Mouse (Mus musculus): Measurements from ENCODE around the gene Dmrt3. TPM values are rescaled to one million over a fixed set of nuclear protein-coding genes. Genes with fewer than 3 reads are reported as not detected.

Dmrt3 gene
- polyA plus RNA-seq, 1 experiment: 0.06 TPM

GRCm38 (mm10) chr19:25665486-25666339, 55.6 kb downstream of the Dmrt3 start:
- Histone ChIP-seq H3K27me3 (ENCODE audit: control insufficient read depth, insufficient read depth, insufficient read length) (no peaks in the 10 kb centered on the region), H3ac (ENCODE audit: control insufficient read depth, insufficient read length) (no peak overlapping the region), H3K36me3 (ENCODE audit: control insufficient read depth, insufficient read depth) (no peaks in the 10 kb centered on the region), H3K4me3 (no peak overlapping the region), H3K79me2 (ENCODE audit: control insufficient read depth, insufficient read depth) (no peaks in the 10 kb centered on the region), H3K4me2 (ENCODE audit: low read depth) (no peak overlapping the region)
- TF ChIP-seq E2F4 (IDR thresholded peaks at IDR 0.05; ENCODE audit: insufficient read depth) (no peak), TCF3 (IDR thresholded peaks at IDR 0.05; ENCODE audit: insufficient read length, low read depth) (no peak), MYOG (IDR thresholded peaks at IDR 0.05; ENCODE audit: control insufficient read depth in 1 of 3, insufficient read depth in 1 of 3, insufficient read length in 2 of 3, low read depth in 2 of 3) (no peak), CEBPB (IDR thresholded peaks at IDR 0.05; ENCODE audit: insufficient read depth, poor library complexity, severe bottlenecking) (no peak), SRF (IDR thresholded peaks at IDR 0.05; ENCODE audit: control insufficient read depth, insufficient read length, low read depth) (no peak), USF1 (IDR thresholded peaks at IDR 0.05; ENCODE audit: low read depth) (no peak), MAX (IDR thresholded peaks at IDR 0.05; ENCODE audit: low read depth) (no peak), POLR2A (IDR thresholded peaks at IDR 0.05; ENCODE audit: insufficient read length, low read depth) (no peak), REST (IDR thresholded peaks at IDR 0.05; ENCODE audit: insufficient read depth, insufficient read length) (no peak)

- H3K79me2 ChIP-seq (ENCODE audit: control insufficient read depth, insufficient read depth): no peaks in the 10 kb centered on the region
- H3K27me3 ChIP-seq (ENCODE audit: control insufficient read depth, insufficient read depth, insufficient read length): no peaks in the 10 kb centered on the region
- H3K36me3 ChIP-seq (ENCODE audit: control insufficient read depth, insufficient read depth): no peaks in the 10 kb centered on the region
- no peak overlapping the region for H3K4me3 ChIP-seq
- no peak overlapping the region for H3K4me2 ChIP-seq (ENCODE audit: low read depth)
- no peak overlapping the region for H3ac ChIP-seq (ENCODE audit: control insufficient read depth, insufficient read length)
- TF ChIP-seq E2F4 (IDR thresholded peaks at IDR 0.05; ENCODE audit: insufficient read depth): no peak
These were observed 57.7 kb downstream of the Dmrt3 start for GRCm38 (mm10) chr19:25667836-25668235.

GRCm38 (mm10) chr19:25669593-25670248, 59.6 kb downstream of the Dmrt3 start:
- no peak for TF ChIP-seq MYOG (IDR thresholded peaks at IDR 0.05; ENCODE audit: control insufficient read depth in 1 of 3, insufficient read depth in 1 of 3, insufficient read length in 2 of 3, low read depth in 2 of 3)
- Histone ChIP-seq H3K4me3 (no peak overlapping the region), H3K36me3 (ENCODE audit: control insufficient read depth, insufficient read depth) (no peaks in the 10 kb centered on the region), H3K4me2 (ENCODE audit: low read depth) (no peak overlapping the region), H3K27me3 (ENCODE audit: control insufficient read depth, insufficient read depth, insufficient read length) (no peaks in the 10 kb centered on the region), H3ac (ENCODE audit: control insufficient read depth, insufficient read length) (no peak overlapping the region), H3K79me2 (ENCODE audit: control insufficient read depth, insufficient read depth) (no peaks in the 10 kb centered on the region)

- H3K27me3 ChIP-seq (ENCODE audit: control insufficient read depth, insufficient read depth, insufficient read length): no peaks in the 10 kb centered on the region
- H3K4me3 ChIP-seq: no peak overlapping the region
- no peak for TF ChIP-seq POLR2A (IDR thresholded peaks at IDR 0.05; ENCODE audit: insufficient read length, low read depth)
- TF ChIP-seq USF1 (IDR thresholded peaks at IDR 0.05; ENCODE audit: low read depth): no peak
- TF ChIP-seq MYOD1 (IDR thresholded peaks at IDR 0.05; ENCODE audit: control insufficient read depth in 1 of 3, insufficient read length in 2 of 3, low read depth in 2 of 3): no peak
- TF ChIP-seq E2F4 (IDR thresholded peaks at IDR 0.05; ENCODE audit: insufficient read depth): no peak
- no peak for TF ChIP-seq TCF12 (IDR thresholded peaks at IDR 0.05; ENCODE audit: insufficient read depth, poor library complexity, severe bottlenecking)
- TF ChIP-seq MYOG (IDR thresholded peaks at IDR 0.05; ENCODE audit: control insufficient read depth in 1 of 3, insufficient read depth in 1 of 3, insufficient read length in 2 of 3, low read depth in 2 of 3): no peak
- TF ChIP-seq REST (IDR thresholded peaks at IDR 0.05; ENCODE audit: insufficient read depth, insufficient read length): no peak
- no peak for TF ChIP-seq SRF (IDR thresholded peaks at IDR 0.05; ENCODE audit: control insufficient read depth, insufficient read length, low read depth)
- TF ChIP-seq POLR2AphosphoS2 (IDR thresholded peaks at IDR 0.05; ENCODE audit: insufficient read length, low read depth): no peak
- no peak for TF ChIP-seq CEBPB (IDR thresholded peaks at IDR 0.05; ENCODE audit: insufficient read depth, poor library complexity, severe bottlenecking)
- TF ChIP-seq TCF3 (IDR thresholded peaks at IDR 0.05; ENCODE audit: insufficient read length, low read depth): no peak
- no peak for TF ChIP-seq MAX (IDR thresholded peaks at IDR 0.05; ENCODE audit: low read depth)
These were observed 60.6 kb downstream of the Dmrt3 start for GRCm38 (mm10) chr19:25670571-25671285.

DNA sequence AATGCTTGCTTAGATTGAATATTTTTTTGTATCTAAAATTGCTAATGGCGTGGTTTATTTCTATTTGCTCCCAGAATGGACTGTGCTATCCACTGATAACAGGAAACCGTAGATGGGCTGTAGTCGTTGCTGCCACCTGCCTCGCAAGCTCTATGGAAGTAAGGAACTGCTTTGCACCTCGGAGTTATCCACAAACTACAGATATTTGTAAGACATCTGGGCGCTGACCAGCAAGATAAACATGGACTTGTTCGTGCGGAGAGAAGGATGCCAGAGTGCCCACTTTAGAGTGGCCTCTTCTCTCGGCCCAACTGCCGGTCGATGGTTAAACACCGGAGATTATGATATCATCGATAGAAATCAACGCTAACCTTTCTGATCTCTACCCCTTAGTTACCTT, 61.6 kb downstream of the Dmrt3 start:
- TF ChIP-seq SRF (IDR thresholded peaks at IDR 0.05; ENCODE audit: control insufficient read depth, insufficient read length, low read depth) (no peak), USF1 (IDR thresholded peaks at IDR 0.05; ENCODE audit: low read depth) (no peak), MYOD1 (IDR thresholded peaks at IDR 0.05; ENCODE audit: control insufficient read depth in 1 of 3, insufficient read length in 2 of 3, low read depth in 2 of 3) (no peak), MAX (IDR thresholded peaks at IDR 0.05; ENCODE audit: low read depth) (no peak), POLR2A (IDR thresholded peaks at IDR 0.05; ENCODE audit: insufficient read length, low read depth) (no peak), TCF12 (IDR thresholded peaks at IDR 0.05; ENCODE audit: insufficient read depth, poor library complexity, severe bottlenecking) (no peak), TCF3 (IDR thresholded peaks at IDR 0.05; ENCODE audit: insufficient read length, low read depth) (no peak), CEBPB (IDR thresholded peaks at IDR 0.05; ENCODE audit: insufficient read depth, poor library complexity, severe bottlenecking) (no peak), E2F4 (IDR thresholded peaks at IDR 0.05; ENCODE audit: insufficient read depth) (no peak), MYOG (IDR thresholded peaks at IDR 0.05; ENCODE audit: control insufficient read depth in 1 of 3, insufficient read depth in 1 of 3, insufficient read length in 2 of 3, low read depth in 2 of 3) (no peak), POLR2AphosphoS2 (IDR thresholded peaks at IDR 0.05; ENCODE audit: insufficient read length, low read depth) (no peak), REST (IDR thresholded peaks at IDR 0.05; ENCODE audit: insufficient read depth, insufficient read length) (no peak)
- no peaks in the 10 kb centered on the region for H3K27me3 ChIP-seq (ENCODE audit: control insufficient read depth, insufficient read depth, insufficient read length)
- H3ac ChIP-seq (ENCODE audit: control insufficient read depth, insufficient read length): no peak overlapping the region
- peak overlapping the region; percentile 82 for H3K4me2 ChIP-seq (ENCODE audit: low read depth)
- H3K79me2 ChIP-seq (ENCODE audit: control insufficient read depth, insufficient read depth): no peaks in the 10 kb centered on the region
- no peaks in the 10 kb centered on the region for H3K36me3 ChIP-seq (ENCODE audit: control insufficient read depth, insufficient read depth)
- H3K4me3 ChIP-seq: peak overlapping the region; percentile 49

More at GRCm38 (mm10) chr19:25670571-25671285, 60.6 kb downstream of the Dmrt3 start:
- Histone ChIP-seq H3K79me2 (ENCODE audit: control insufficient read depth, insufficient read depth) (no peaks in the 10 kb centered on the region), H3K4me2 (ENCODE audit: low read depth) (no peak overlapping the region), H3K36me3 (ENCODE audit: control insufficient read depth, insufficient read depth) (no peaks in the 10 kb centered on the region), H3ac (ENCODE audit: control insufficient read depth, insufficient read length) (no peak overlapping the region)

Measured in myocyte (in vitro differentiated cells).